Mouse (Mus musculus) CD8-positive naive resting alpha-beta T cell, adult 2 months (primary cell): Measurements from ENCODE around the gene Mmp7.

Experiments used
- DNase-seq, 2 experiments: peaks; one replicate each; pipeline ENCODE4 v3.0.0; 2022; ENCODE audit warnings: low read depth in 2 of 2, low spot score in 2 of 2

The Mmp7 gene

DNA sequence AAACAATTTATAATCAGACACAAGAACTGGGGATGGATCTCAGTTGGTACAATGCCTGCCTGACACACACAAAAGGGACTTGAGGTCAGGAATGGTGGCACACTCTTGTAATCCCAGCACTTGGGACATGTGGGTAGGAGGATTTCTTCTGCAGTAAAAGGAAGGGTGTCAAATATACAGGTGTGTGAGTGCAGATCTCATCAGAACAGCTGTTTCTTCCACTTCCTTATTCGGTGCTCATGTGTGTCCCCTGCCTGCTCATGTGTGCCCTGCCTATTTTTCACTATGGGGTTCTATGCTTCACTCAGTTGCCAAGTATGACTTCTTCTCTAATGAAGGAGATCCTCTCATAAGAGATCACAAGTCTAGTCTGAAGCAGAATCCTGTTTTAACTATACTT, 50.8 kb downstream of the Mmp7 start:
- DNase-seq = no peak

DNA sequence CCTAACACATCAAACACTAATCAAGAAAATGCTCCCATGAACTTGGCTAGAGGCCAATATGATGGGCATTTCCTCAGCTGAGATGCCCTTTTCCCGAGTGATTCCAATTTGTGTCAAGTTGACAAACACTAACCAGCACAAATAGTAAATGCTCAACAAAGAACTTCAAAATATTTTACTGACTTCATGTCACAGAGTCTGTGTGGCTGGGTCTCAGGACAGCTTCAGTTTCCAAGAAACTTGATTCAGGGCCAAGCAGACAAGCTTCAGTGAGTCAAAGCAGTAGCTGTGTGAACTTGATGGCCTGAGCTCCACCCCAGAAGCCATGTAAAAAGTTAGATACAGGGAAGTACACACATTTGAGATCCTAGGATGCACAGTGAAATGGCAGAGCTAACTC, 52.3 kb downstream of the Mmp7 start:
- DNase-seq = no peak

DNA sequence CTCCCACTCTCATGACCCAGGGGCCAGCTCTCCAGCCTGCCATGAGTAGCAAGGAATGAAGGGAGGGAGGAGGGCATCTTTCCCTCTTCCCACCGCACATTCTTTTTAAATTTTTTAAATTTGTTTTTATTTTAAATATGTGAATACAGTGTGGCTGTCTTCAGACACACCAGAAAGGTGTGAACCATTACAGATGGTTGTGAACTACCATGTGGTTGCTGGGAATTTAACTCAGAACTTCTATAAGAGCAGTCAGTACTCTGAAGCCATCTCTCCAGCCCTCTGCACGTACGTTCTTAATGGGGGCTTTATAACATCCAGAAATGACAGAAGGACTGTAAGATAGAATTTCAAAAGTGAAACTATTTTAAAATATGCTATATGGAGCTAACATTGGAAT, 57.0 kb downstream of the Mmp7 start:
- DNase-seq = no peak
